Mouse (Mus musculus): Measurements from ENCODE around the gene Eya2. TPM values are rescaled to one million over a fixed set of nuclear protein-coding genes. Genes with fewer than 3 reads are reported as not detected.
"Not testable (repeated sequence)": the region's sequence is repeated elsewhere in the genome, so short reads cannot be mapped to it uniquely, and the experiment has no call there.

Eya2 gene
- 7.8 and 14.3 TPM in 2 replicates for polyA plus RNA-seq (2015; fragmentation: Nextera tagmentation; extraction: Ambion mirVana)

GRCm38 (mm10) chr2:165594907-165595675, at the start of gene Eya2:
Gene Eya2 (plus strand): TSS chr2:165595032.
- H3K27me3 ChIP-seq (ENCODE audit: control insufficient read depth, insufficient read depth, low read length) = peaks cover 20% of the 10 kb centered on the region
- no peaks in the 10 kb centered on the region for H3K9me3 ChIP-seq (replicated peaks; ENCODE audit: control insufficient read depth, low read length)
- WGBS = under 1% methylated on average over 75 of the region's 83 CpGs
- H3K27ac ChIP-seq (ENCODE audit: low read length) = no peak within 1 kb of the TSS
- peak within 1 kb of the TSS; percentile 75 for H3K9ac ChIP-seq (ENCODE audit: low read length)
- H3K4me2 ChIP-seq (ENCODE audit: low read depth, low read length) = peak within 1 kb of the TSS; percentile 66
- no peaks in the 10 kb centered on the region for H3K36me3 ChIP-seq (ENCODE audit: control insufficient read depth, insufficient read depth, low read length)
- peak within 1 kb of the TSS; percentile 62 for H3K4me3 ChIP-seq (replicated peaks; ENCODE audit: low read length)
- peak; percentile 72; the same call in 1 of the 2 replicates for ATAC-seq (ENCODE audit: insufficient read depth, low FRiP score)
- H3K4me1 ChIP-seq (ENCODE audit: control insufficient read depth, insufficient read depth, low read length) = peaks cover 3% of the 10 kb centered on the region; the same call in 1 of the 2 replicates

GRCm38 (mm10) chr2:165545687-165546086, 49.1 kb upstream of the Eya2 start:
- Histone ChIP-seq H3K9ac (ENCODE audit: low read length) (no peak overlapping the region), H3K36me3 (ENCODE audit: control insufficient read depth, insufficient read depth, low read length) (no peaks in the 10 kb centered on the region), H3K27me3 (ENCODE audit: control insufficient read depth, insufficient read depth, low read length) (no peaks in the 10 kb centered on the region), H3K9me3 (replicated peaks; ENCODE audit: control insufficient read depth, low read length) (no peaks in the 10 kb centered on the region), H3K4me3 (replicated peaks; ENCODE audit: low read length) (no peak overlapping the region), H3K4me1 (ENCODE audit: control insufficient read depth, insufficient read depth, low read length) (no peaks in the 10 kb centered on the region), H3K4me2 (ENCODE audit: low read depth, low read length) (no peak overlapping the region), H3K27ac (ENCODE audit: low read length) (no peak overlapping the region)
- 92% methylated on average over 2 of the region's 2 CpGs for WGBS
- no peak for ATAC-seq (ENCODE audit: insufficient read depth, low FRiP score)

- H3K27me3 ChIP-seq (ENCODE audit: control insufficient read depth, insufficient read depth, low read length) = no peaks in the 10 kb centered on the region
- H3K4me2 ChIP-seq (ENCODE audit: low read depth, low read length) = no peak overlapping the region
- no peaks in the 10 kb centered on the region for H3K9me3 ChIP-seq (replicated peaks; ENCODE audit: control insufficient read depth, low read length)
- 60% methylated on average over 8 of the region's 8 CpGs for WGBS
- H3K36me3 ChIP-seq (ENCODE audit: control insufficient read depth, insufficient read depth, low read length) = no peaks in the 10 kb centered on the region
- no peak for ATAC-seq (ENCODE audit: insufficient read depth, low FRiP score)
- no peaks in the 10 kb centered on the region for H3K4me1 ChIP-seq (ENCODE audit: control insufficient read depth, insufficient read depth, low read length)
- no peak overlapping the region for H3K4me3 ChIP-seq (replicated peaks; ENCODE audit: low read length)
- no peak overlapping the region for H3K27ac ChIP-seq (ENCODE audit: low read length)
- no peak overlapping the region for H3K9ac ChIP-seq (ENCODE audit: low read length)
Measured at GRCm38 (mm10) chr2:165546341-165546740, 48.5 kb upstream of the Eya2 start.

- ATAC-seq (ENCODE audit: insufficient read depth, low FRiP score) = no peak
- Histone ChIP-seq H3K27ac (ENCODE audit: low read length) (no peak overlapping the region), H3K4me3 (replicated peaks; ENCODE audit: low read length) (no peak overlapping the region), H3K36me3 (ENCODE audit: control insufficient read depth, insufficient read depth, low read length) (no peaks in the 10 kb centered on the region), H3K9me3 (replicated peaks; ENCODE audit: control insufficient read depth, low read length) (no peaks in the 10 kb centered on the region), H3K27me3 (ENCODE audit: control insufficient read depth, insufficient read depth, low read length) (no peaks in the 10 kb centered on the region), H3K9ac (ENCODE audit: low read length) (no peak overlapping the region), H3K4me2 (ENCODE audit: low read depth, low read length) (no peak overlapping the region), H3K4me1 (ENCODE audit: control insufficient read depth, insufficient read depth, low read length) (no peaks in the 10 kb centered on the region)
- WGBS = 56% methylated on average over 9 of the region's 9 CpGs
Measured at GRCm38 (mm10) chr2:165547410-165547809, 47.4 kb upstream of the Eya2 start.

DNA sequence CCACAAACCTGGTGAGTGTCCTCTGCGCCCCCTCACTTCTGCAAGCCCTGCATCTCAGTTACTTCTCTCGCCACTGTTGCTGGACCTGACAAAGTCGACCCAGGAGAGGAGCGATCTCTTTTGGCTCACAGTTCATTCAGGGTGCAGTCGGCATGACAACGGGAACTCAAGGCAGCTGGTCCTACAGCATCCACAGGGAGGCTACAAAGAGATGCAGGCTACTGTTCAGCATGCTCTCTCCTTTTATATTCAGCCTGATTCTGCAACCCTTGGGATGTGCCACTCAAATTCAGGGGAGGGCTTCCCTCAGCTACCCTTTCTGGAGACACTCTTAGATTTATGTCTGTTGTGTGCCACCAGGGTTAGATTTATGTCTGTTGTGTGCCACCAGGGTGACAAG, 46.2 kb upstream of the Eya2 start:
- Histone ChIP-seq H3K27me3 (ENCODE audit: control insufficient read depth, insufficient read depth, low read length) (no peaks in the 10 kb centered on the region), H3K9me3 (replicated peaks; ENCODE audit: control insufficient read depth, low read length) (no peaks in the 10 kb centered on the region), H3K36me3 (ENCODE audit: control insufficient read depth, insufficient read depth, low read length) (no peaks in the 10 kb centered on the region), H3K27ac (ENCODE audit: low read length) (no peak overlapping the region), H3K4me1 (ENCODE audit: control insufficient read depth, insufficient read depth, low read length) (no peaks in the 10 kb centered on the region), H3K4me2 (ENCODE audit: low read depth, low read length) (no peak overlapping the region), H3K9ac (ENCODE audit: low read length) (no peak overlapping the region), H3K4me3 (replicated peaks; ENCODE audit: low read length) (no peak overlapping the region)
- no peak for ATAC-seq (ENCODE audit: insufficient read depth, low FRiP score)
- WGBS = 72% methylated on average over 6 of the region's 6 CpGs

DNA sequence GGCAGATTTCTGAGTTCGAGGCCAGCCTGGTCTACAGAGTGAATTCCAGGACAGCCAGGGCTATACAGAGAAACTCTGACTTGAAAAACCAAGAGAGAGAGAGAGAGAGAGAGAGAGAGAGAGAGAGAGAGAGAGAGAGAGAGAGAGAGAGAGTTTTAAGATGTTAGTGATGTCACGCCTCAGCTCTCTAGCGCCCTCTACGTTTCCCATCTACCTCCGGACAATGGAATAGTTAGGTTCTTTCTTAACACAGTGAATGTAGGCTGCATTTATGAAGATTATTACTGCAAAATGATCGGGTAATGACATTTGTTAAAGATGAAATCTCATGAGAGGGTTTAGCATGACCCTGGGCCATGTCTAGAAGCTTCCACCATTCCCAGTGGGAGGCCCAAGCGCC, 44.4 kb upstream of the Eya2 start:
- H3K27me3 ChIP-seq (ENCODE audit: control insufficient read depth, insufficient read depth, low read length); H3K36me3 ChIP-seq (ENCODE audit: control insufficient read depth, insufficient read depth, low read length); H3K27ac ChIP-seq (ENCODE audit: low read length); H3K4me2 ChIP-seq (ENCODE audit: low read depth, low read length); ATAC-seq (ENCODE audit: insufficient read depth, low FRiP score); H3K9ac ChIP-seq (ENCODE audit: low read length); H3K4me1 ChIP-seq (ENCODE audit: control insufficient read depth, insufficient read depth, low read length); H3K4me3 ChIP-seq (replicated peaks; ENCODE audit: low read length); H3K9me3 ChIP-seq (replicated peaks; ENCODE audit: control insufficient read depth, low read length): not testable (repeated sequence)
- 71% methylated on average over 7 of the region's 7 CpGs for WGBS

GRCm38 (mm10) chr2:165554066-165554465, 40.8 kb upstream of the Eya2 start:
- no peak overlapping the region for H3K4me3 ChIP-seq (replicated peaks; ENCODE audit: low read length)
- no peaks in the 10 kb centered on the region for H3K36me3 ChIP-seq (ENCODE audit: control insufficient read depth, insufficient read depth, low read length)
- 71% methylated on average over 9 of the region's 9 CpGs for WGBS
- no peak for ATAC-seq (ENCODE audit: insufficient read depth, low FRiP score)
- H3K4me2 ChIP-seq (ENCODE audit: low read depth, low read length) = no peak overlapping the region
- H3K27ac ChIP-seq (ENCODE audit: low read length) = no peak overlapping the region
- H3K4me1 ChIP-seq (ENCODE audit: control insufficient read depth, insufficient read depth, low read length) = no peaks in the 10 kb centered on the region
- H3K9me3 ChIP-seq (replicated peaks; ENCODE audit: control insufficient read depth, low read length) = no peaks in the 10 kb centered on the region
- H3K9ac ChIP-seq (ENCODE audit: low read length) = no peak overlapping the region
- no peaks in the 10 kb centered on the region for H3K27me3 ChIP-seq (ENCODE audit: control insufficient read depth, insufficient read depth, low read length)

DNA sequence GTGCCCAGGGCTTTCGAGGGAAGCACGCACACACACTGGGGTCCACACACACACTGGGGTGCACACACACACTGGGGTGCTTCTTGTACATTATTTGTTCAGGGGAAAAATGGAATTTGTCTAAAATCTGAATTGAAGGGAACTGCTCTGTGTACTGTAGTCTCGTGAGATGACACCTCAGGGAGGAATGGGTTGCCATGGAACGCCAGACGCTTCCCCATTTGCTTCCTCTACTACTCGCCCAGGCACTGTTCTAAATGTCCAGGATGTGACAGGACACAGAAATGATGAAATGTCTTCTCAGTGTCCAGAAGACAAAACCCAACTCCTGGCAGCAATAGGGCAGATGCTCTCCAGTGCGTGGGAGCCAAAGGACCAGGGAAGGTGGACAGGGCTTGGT, 37.6 kb upstream of the Eya2 start:
- Histone ChIP-seq H3K27me3 (ENCODE audit: control insufficient read depth, insufficient read depth, low read length) (no peaks in the 10 kb centered on the region), H3K4me3 (replicated peaks; ENCODE audit: low read length) (no peak overlapping the region), H3K27ac (ENCODE audit: low read length) (no peak overlapping the region), H3K4me1 (ENCODE audit: control insufficient read depth, insufficient read depth, low read length) (no peaks in the 10 kb centered on the region), H3K36me3 (ENCODE audit: control insufficient read depth, insufficient read depth, low read length) (no peaks in the 10 kb centered on the region), H3K9ac (ENCODE audit: low read length) (no peak overlapping the region), H3K4me2 (ENCODE audit: low read depth, low read length) (no peak overlapping the region), H3K9me3 (replicated peaks; ENCODE audit: control insufficient read depth, low read length) (no peaks in the 10 kb centered on the region)
- no peak for ATAC-seq (ENCODE audit: insufficient read depth, low FRiP score)
- WGBS = 79% methylated on average over 7 of the region's 7 CpGs

GRCm38 (mm10) chr2:165558916-165559315, 35.9 kb upstream of the Eya2 start:
- H3K27ac ChIP-seq (ENCODE audit: low read length) = no peak overlapping the region
- no peak overlapping the region for H3K4me3 ChIP-seq (replicated peaks; ENCODE audit: low read length)
- no peaks in the 10 kb centered on the region for H3K9me3 ChIP-seq (replicated peaks; ENCODE audit: control insufficient read depth, low read length)
- H3K27me3 ChIP-seq (ENCODE audit: control insufficient read depth, insufficient read depth, low read length) = peaks cover 13% of the 10 kb centered on the region; the same call in 1 of the 2 replicates
- H3K4me2 ChIP-seq (ENCODE audit: low read depth, low read length) = no peak overlapping the region
- H3K9ac ChIP-seq (ENCODE audit: low read length) = no peak overlapping the region
- H3K4me1 ChIP-seq (ENCODE audit: control insufficient read depth, insufficient read depth, low read length) = 0 out of 2 replicates have a peak, but pooled peaks cover 6% of the 10 kb centered on the region
- no peaks in the 10 kb centered on the region for H3K36me3 ChIP-seq (ENCODE audit: control insufficient read depth, insufficient read depth, low read length)
- WGBS = 44% methylated on average over 11 of the region's 11 CpGs
- no peak for ATAC-seq (ENCODE audit: insufficient read depth, low FRiP score)

Measured in stomach, embryonic 16.5 days (tissue).